Mouse (Mus musculus) heart, embryonic 10.5 days (tissue): Measurements from ENCODE around the gene Ccdc117. TPM values are rescaled to one million over a fixed set of nuclear protein-coding genes. Genes with fewer than 3 reads are reported as not detected.
A peak's percentile ranks its signal among the peaks of the same experiment; 100 is the strongest.

ENCODE experiments used
- DNase-seq: peaks from one replicate; pipeline ENCODE4 v3.0.0-alpha.2; 2017; ENCODE audit warnings: low spot score
- H3K27ac ChIP-seq: fragments of 300-500 bp; sonication (generic); 2 replicates; pipeline ENCODE4 v1.5.1; 2016; ENCODE audit warnings: mild to moderate bottlenecking
- H3K27me3 ChIP-seq: fragments of 300-500 bp; sonication (generic); 2 replicates; pipeline ENCODE4 v1.6.1; 2016; ENCODE audit warnings: mild to moderate bottlenecking; ENCODE audit not compliant: poor library complexity, insufficient read depth, severe bottlenecking
- H3K36me3 ChIP-seq: fragments of 300-500 bp; sonication (generic); 2 replicates; pipeline ENCODE4 v1.6.1; 2016; ENCODE audit warnings: mild to moderate bottlenecking, moderate library complexity
- H3K4me1 ChIP-seq: fragments of 300-500 bp; sonication (generic); 2 replicates; pipeline ENCODE4 v1.6.1; 2016; ENCODE audit warnings: mild to moderate bottlenecking
- H3K4me3 ChIP-seq: fragments of 300-500 bp; sonication (generic); 2 replicates; pipeline ENCODE4 v1.5.1; 2016; ENCODE audit warnings: mild to moderate bottlenecking, moderate library complexity
- H3K9me3 ChIP-seq: fragments of 300-500 bp; sonication (generic); 2 replicates; pipeline ENCODE4 v1.6.1; 2016; ENCODE audit warnings: mild to moderate bottlenecking, moderate library complexity
- WGBS: fragments of 180-500 bp; shearing (Covaris S2); methylation state at CpG from one replicate; pipeline ENCODE4 v1.1.7; 2016; 5-methylcytosine and 5-hydroxymethylcytosine counted together
- polyA plus RNA-seq: library from polyadenylated mRNA; unstranded; fragments of >200 nt; fragmentation: Nextera tagmentation; extraction: Ambion mirVana; gene quantifications from 2 replicates; pipeline ENCODE4 v1.2.1, GENCODE M21; 2016

The Ccdc117 gene
- polyA plus RNA-seq, result 14.7 and 23.4 TPM in 2 replicates

GRCm38 (mm10) chr11:5541799-5542481, at the start of gene Ccdc117:
Gene Ccdc117 (minus strand): TSS chr11:5542187.
- peaks cover 11% of the 10 kb centered on the region for H3K4me1 ChIP-seq
- WGBS, result under 1% methylated on average over 65 of the region's 65 CpGs
- no peaks in the 10 kb centered on the region for H3K27me3 ChIP-seq
- H3K9me3 ChIP-seq, result no peaks in the 10 kb centered on the region
- H3K36me3 ChIP-seq, result peaks cover 13% of the 10 kb centered on the region; the same call in 1 of the 2 replicates
- DNase-seq, result peak; percentile 98
- H3K27ac ChIP-seq, result peak within 1 kb of the TSS; percentile 94
- peak within 1 kb of the TSS; percentile 97 for H3K4me3 ChIP-seq

DNA sequence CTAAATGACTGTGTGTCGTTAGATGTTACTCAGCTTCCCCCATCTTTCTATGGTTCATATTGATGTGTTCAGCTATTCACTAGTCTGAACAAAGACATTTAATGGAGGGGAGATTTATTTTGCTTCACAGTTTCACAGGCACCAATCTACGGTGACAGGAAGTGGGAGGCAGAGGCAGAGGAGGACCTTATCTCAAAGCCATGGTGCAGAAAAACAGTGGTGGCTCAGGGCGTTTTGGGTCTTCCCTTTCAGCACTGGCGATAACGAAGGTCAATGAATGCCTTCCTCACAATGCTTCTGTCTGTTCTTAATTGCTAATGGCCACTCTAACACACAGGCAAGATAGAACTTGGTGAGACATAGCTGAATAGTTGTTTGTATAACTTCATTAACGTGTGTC, 33.1 kb upstream of the Ccdc117 start:
- Histone ChIP-seq H3K27ac (no peak overlapping the region), H3K27me3 (no peaks in the 10 kb centered on the region)
- 42% methylated on average over 6 of the region's 6 CpGs for WGBS

GRCm38 (mm10) chr11:5573821-5574220, 31.8 kb upstream of the Ccdc117 start:
- H3K4me3 ChIP-seq, result no peak overlapping the region
- H3K27me3 ChIP-seq, result no peaks in the 10 kb centered on the region
- H3K27ac ChIP-seq, result no peak overlapping the region
- peaks cover 20% of the 10 kb centered on the region for H3K4me1 ChIP-seq
- no peaks in the 10 kb centered on the region for H3K36me3 ChIP-seq
- DNase-seq, result no peak
- no peaks in the 10 kb centered on the region for H3K9me3 ChIP-seq
- 48% methylated on average over 2 of the region's 2 CpGs for WGBS

More for the DNA sequence above, 33.1 kb upstream of the Ccdc117 start:
- Histone ChIP-seq H3K4me3 (no peak overlapping the region), H3K4me1 (peaks cover 22% of the 10 kb centered on the region), H3K36me3 (no peaks in the 10 kb centered on the region), H3K9me3 (no peaks in the 10 kb centered on the region)
- DNase-seq, result peak; percentile 82

- Histone ChIP-seq H3K4me3 (no peak overlapping the region), H3K27me3 (no peaks in the 10 kb centered on the region), H3K9me3 (no peaks in the 10 kb centered on the region), H3K36me3 (no peaks in the 10 kb centered on the region), H3K4me1 (peaks cover 6% of the 10 kb centered on the region; the same call in 1 of the 2 replicates), H3K27ac (no peak overlapping the region)
- no peak for DNase-seq
- WGBS, result 83% methylated on average over 4 of the region's 4 CpGs
Measured at GRCm38 (mm10) chr11:5571856-5572255, 29.9 kb upstream of the Ccdc117 start.

- 82% methylated on average over 12 of the region's 12 CpGs for WGBS
- Histone ChIP-seq H3K4me1 (0 out of 2 replicates have a peak, but pooled peaks cover 3% of the 10 kb centered on the region), H3K9me3 (no peaks in the 10 kb centered on the region), H3K27me3 (no peaks in the 10 kb centered on the region), H3K4me3 (no peak within 1 kb of the TSS), H3K36me3 (no peaks in the 10 kb centered on the region), H3K27ac (no peak within 1 kb of the TSS)
- no peak for DNase-seq
Measured at GRCm38 (mm10) chr11:5569474-5569873, 27.5 kb upstream of the Ccdc117 start, which contains the start of gene Ankrd36. Gene Ankrd36 (plus strand): TSS chr11:5569684.

DNA sequence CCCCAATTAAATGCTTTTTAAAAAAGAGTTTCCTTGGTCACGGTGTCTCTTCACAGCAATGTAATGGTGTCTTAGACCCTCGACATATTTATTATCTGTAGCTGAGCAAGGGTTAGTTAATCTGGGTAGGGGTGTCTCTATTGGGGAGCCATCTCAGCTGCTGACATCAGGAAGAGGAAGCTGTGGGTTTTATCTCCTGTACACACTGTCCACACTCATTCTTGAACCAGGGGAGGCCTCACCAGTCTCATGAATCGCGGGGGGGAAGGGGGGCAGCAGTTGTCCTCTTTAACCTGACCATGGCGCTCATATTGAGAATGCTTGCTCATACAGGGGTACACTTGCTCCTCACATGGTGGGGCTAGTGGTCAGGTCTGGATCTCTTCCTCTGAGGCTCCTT, 26.1 kb upstream of the Ccdc117 start:
- WGBS, result 79% methylated on average over 5 of the region's 5 CpGs
- no peaks in the 10 kb centered on the region for H3K36me3 ChIP-seq
- H3K27ac ChIP-seq, result no peak overlapping the region

DNA sequence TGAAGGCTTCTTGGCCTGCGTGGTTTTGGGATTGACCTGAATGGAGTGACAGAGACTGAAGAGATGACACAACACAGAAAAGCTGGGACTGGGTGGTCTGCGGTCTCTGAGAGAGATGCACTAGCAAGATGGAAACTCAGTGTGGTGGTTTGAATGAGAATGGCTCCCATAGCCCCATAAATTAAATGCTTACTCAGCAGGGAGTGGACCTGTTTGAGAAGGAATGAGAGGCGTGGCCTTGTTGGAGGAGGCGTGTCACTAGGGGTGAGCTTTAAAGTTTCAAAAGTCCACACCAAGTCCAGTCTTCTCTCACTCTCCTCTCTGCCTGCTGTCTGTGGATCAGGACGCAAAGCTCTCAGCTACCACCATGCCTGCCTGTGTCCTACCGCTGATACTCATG, 25.7 kb upstream of the Ccdc117 start:
- H3K27me3 ChIP-seq, result no peaks in the 10 kb centered on the region
- 91% methylated on average over 6 of the region's 6 CpGs for WGBS
- no peaks in the 10 kb centered on the region for H3K9me3 ChIP-seq
- DNase-seq, result no peak
- no peak overlapping the region for H3K27ac ChIP-seq
- H3K4me1 ChIP-seq, result peaks cover 12% of the 10 kb centered on the region
- no peaks in the 10 kb centered on the region for H3K36me3 ChIP-seq
- no peak overlapping the region for H3K4me3 ChIP-seq

More for the DNA sequence above, 26.1 kb upstream of the Ccdc117 start:
- no peaks in the 10 kb centered on the region for H3K9me3 ChIP-seq
- peaks cover 8% of the 10 kb centered on the region for H3K4me1 ChIP-seq
- no peak overlapping the region for H3K4me3 ChIP-seq
- H3K27me3 ChIP-seq, result no peaks in the 10 kb centered on the region
- no peak for DNase-seq

DNA sequence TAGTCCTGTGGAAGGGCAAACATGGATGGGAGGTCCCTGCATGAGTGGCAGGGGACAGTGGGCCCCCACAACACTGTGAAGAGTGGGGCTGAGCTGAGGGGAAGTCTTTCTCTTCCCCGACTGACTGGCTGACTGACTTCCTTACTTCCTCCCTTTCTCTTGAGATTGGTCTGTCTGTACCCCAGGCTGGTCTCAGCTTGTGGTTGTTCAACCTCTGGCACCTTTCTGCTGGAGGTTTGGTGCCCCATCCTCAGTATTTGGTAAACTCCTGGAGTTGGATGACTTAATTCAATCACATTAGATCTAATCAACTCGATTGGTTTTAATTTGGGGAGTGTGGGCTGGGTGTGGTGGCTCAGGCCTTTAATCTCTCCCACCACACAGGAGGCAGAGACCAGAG, 24.5 kb upstream of the Ccdc117 start:
- WGBS, result 57% methylated on average over 2 of the region's 2 CpGs
- no peak overlapping the region for H3K4me3 ChIP-seq
- no peaks in the 10 kb centered on the region for H3K9me3 ChIP-seq
- peaks cover 13% of the 10 kb centered on the region for H3K4me1 ChIP-seq
- no peaks in the 10 kb centered on the region for H3K27me3 ChIP-seq
- H3K36me3 ChIP-seq, result no peaks in the 10 kb centered on the region
- peak; percentile 61 for DNase-seq
- no peak overlapping the region for H3K27ac ChIP-seq

- no peaks in the 10 kb centered on the region for H3K27me3 ChIP-seq
- 81% methylated on average over 3 of the region's 3 CpGs for WGBS
- H3K27ac ChIP-seq, result no peak overlapping the region
- H3K9me3 ChIP-seq, result no peaks in the 10 kb centered on the region
- no peak for DNase-seq
- no peak overlapping the region for H3K4me3 ChIP-seq
- no peaks in the 10 kb centered on the region for H3K36me3 ChIP-seq
- H3K4me1 ChIP-seq, result peaks cover 13% of the 10 kb centered on the region
Measured at GRCm38 (mm10) chr11:5565596-5565995, 23.6 kb upstream of the Ccdc117 start.

DNA sequence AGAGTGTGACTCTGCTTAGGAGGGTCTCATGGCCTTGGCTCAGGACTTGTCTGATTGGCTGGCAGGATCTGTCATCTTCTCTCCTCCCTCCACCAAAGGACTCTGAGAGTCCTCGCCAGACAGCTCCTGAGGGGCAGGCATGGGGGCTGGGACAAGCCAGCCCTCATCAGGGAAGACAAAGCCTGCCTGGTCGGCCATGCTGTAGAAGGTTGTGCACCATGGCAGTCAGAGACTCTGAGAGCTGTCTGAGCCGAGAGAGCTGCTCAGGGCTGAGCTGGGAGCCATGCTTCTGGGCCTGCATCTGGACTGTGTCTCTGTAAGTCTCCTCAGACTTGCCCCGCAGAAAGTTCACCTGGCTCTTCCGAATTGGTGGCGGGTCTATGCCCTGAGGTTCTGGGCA, 21.9 kb upstream of the Ccdc117 start:
- H3K27me3 ChIP-seq, result no peaks in the 10 kb centered on the region
- H3K4me3 ChIP-seq, result no peak overlapping the region
- H3K9me3 ChIP-seq, result no peaks in the 10 kb centered on the region
- 61% methylated on average over 6 of the region's 6 CpGs for WGBS
- DNase-seq, result peak; percentile 66
- H3K27ac ChIP-seq, result no peak overlapping the region; the same call in 1 of the 2 replicates
- no peaks in the 10 kb centered on the region for H3K36me3 ChIP-seq
- peaks cover 17% of the 10 kb centered on the region for H3K4me1 ChIP-seq

GRCm38 (mm10) chr11:5562625-5563268, 20.8 kb upstream of the Ccdc117 start:
- H3K9me3 ChIP-seq, result no peaks in the 10 kb centered on the region
- peak overlapping the region; percentile 37; the same call in 1 of the 2 replicates for H3K27ac ChIP-seq
- no peak overlapping the region for H3K4me3 ChIP-seq
- peak; percentile 85 for DNase-seq
- peaks cover 20% of the 10 kb centered on the region for H3K4me1 ChIP-seq
- no peaks in the 10 kb centered on the region for H3K36me3 ChIP-seq
- whole genome bisulfite sequencing, result 18% methylated on average over 9 of the region's 9 CpGs
- no peaks in the 10 kb centered on the region for H3K27me3 ChIP-seq

DNA sequence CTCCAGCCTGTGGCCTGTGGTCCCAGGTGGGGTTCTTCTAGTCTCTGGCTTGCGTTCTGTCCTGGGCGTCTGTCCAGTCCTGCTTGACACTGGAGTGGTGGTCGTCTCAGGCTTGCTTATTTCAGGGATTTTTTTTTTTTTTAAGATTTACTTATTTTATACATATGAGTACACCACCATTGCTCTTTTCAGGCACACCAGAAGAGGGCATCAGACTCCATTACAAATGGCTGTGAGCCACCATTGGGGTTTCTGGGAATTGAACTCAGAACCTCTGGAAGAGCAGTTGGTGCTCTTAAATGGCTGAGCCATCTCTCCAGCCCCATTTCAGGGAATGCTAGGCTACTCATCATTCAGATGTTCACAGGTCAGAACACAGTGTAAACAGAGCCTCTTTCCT, 18.3 kb upstream of the Ccdc117 start:
- Histone ChIP-seq H3K27ac (no peak overlapping the region), H3K4me3 (no peak overlapping the region), H3K27me3 (no peaks in the 10 kb centered on the region), H3K4me1 (peaks cover 20% of the 10 kb centered on the region), H3K36me3 (no peaks in the 10 kb centered on the region), H3K9me3 (no peaks in the 10 kb centered on the region)
- peak; percentile 70 for DNase-seq
- WGBS, result 77% methylated on average over 3 of the region's 3 CpGs

DNA sequence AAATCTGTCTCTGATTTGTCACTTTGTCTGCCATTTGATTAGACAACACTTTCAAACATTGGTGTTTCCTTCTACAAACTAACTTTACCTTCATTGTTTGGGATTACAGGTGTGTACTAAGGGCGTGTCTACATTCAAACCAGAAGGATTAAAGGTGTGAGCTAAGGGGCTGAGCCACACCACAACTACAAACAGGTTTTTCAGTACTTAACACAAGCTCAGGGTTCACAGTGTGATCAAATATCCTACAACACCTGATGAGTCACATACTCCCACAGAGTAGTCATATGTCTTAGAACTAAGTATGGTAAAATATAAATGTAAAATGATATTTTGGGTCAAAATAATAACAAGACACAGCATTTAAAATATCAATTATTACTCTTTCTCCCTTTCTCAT, 9.9 kb upstream of the Ccdc117 start:
- H3K9me3 ChIP-seq, result no peaks in the 10 kb centered on the region

More for the DNA sequence above, 9.9 kb upstream of the Ccdc117 start:
- Histone ChIP-seq H3K27me3 (no peaks in the 10 kb centered on the region), H3K36me3 (no peaks in the 10 kb centered on the region), H3K4me3 (no peak overlapping the region), H3K4me1 (no peaks in the 10 kb centered on the region), H3K27ac (no peak overlapping the region)
- no peak for DNase-seq
- 58% methylated on average over 1 of the region's 1 CpGs for WGBS
